Mouse (Mus musculus) heart, embryonic 14.5 days (tissue): ENCODE results near the gene Robo1. TPM values are rescaled to one million over a fixed set of nuclear protein-coding genes. Genes with fewer than 3 reads are reported as not detected.

ENCODE experiments used
- ATAC-seq: fragments of 200-750 bp; cut with Nextera tagmentation; 2 replicates; pipeline ENCODE4 v1.8.0; 2017; ENCODE audit warnings: low read depth, moderate TSS enrichment; ENCODE audit not compliant: insufficient number of reproducible peaks, insufficient read depth, low FRiP score
- H3K27ac ChIP-seq, 2 experiments: fragments of 200-500 bp in 1 of 2; fragments of 300-500 bp in 1 of 2; sonication (generic) in 1 of 2; replicated peaks in 1 of 2; 2 replicates each; pipeline ENCODE4 v1.5.1; 2012 to 2014; ENCODE audit warnings: low read depth in 2 of 2, low read length in 2 of 2, control low read depth in 1 of 2, mild to moderate bottlenecking in 1 of 2, mixed read lengths in 1 of 2; ENCODE audit not compliant: control insufficient read depth in 1 of 2, insufficient read depth in 1 of 2
- H3K27me3 ChIP-seq: fragments of 300-500 bp; sonication (generic); 2 replicates; pipeline ENCODE4 v1.6.1; 2014; ENCODE audit warnings: mild to moderate bottlenecking, low read length, control low read depth; ENCODE audit not compliant: control insufficient read depth, insufficient read depth
- H3K36me3 ChIP-seq: fragments of 300-500 bp; sonication (generic); 2 replicates; pipeline ENCODE4 v1.6.1; 2014; ENCODE audit warnings: mild to moderate bottlenecking, control low read depth, low read length, mixed read lengths; ENCODE audit not compliant: control insufficient read depth, insufficient read depth
- H3K4me1 ChIP-seq, 2 experiments: fragments of 200-500 bp in 1 of 2; fragments of 300-500 bp in 1 of 2; sonication (generic) in 1 of 2; 2 replicates each; pipeline ENCODE4 v1.6.1; 2012 to 2014; ENCODE audit warnings: low read length in 2 of 2, control low read depth in 1 of 2, mixed read lengths in 1 of 2; ENCODE audit not compliant: control insufficient read depth in 2 of 2, insufficient read depth in 2 of 2
- H3K4me2 ChIP-seq: fragments of 300-500 bp; sonication (generic); 2 replicates; pipeline ENCODE4 v1.6.1; 2014; ENCODE audit warnings: mild to moderate bottlenecking, low read length
- H3K4me3 ChIP-seq, 2 experiments: fragments of 200-500 bp in 1 of 2; fragments of 300-500 bp in 1 of 2; sonication (generic) in 1 of 2; 2 replicates each; pipeline ENCODE4 v1.5.1; 2012 to 2014; ENCODE audit warnings: low read length in 2 of 2, mild to moderate bottlenecking in 2 of 2, control low read depth in 1 of 2, low read depth in 1 of 2, moderate library complexity in 1 of 2; ENCODE audit not compliant: control insufficient read depth in 1 of 2, insufficient read depth in 1 of 2
- H3K9ac ChIP-seq: fragments of 300-500 bp; sonication (generic); 2 replicates; pipeline ENCODE4 v1.6.1; 2014; ENCODE audit warnings: mild to moderate bottlenecking, low read length
- H3K9me3 ChIP-seq: fragments of 300-500 bp; sonication (generic); 2 replicates; pipeline ENCODE4 v1.6.1; 2016; ENCODE audit warnings: low read length, control low read depth; ENCODE audit not compliant: control insufficient read depth
- WGBS: fragments of 180-500 bp; shearing (Covaris S2); extraction: QIAGEN DNeasy Blood & Tissue Kit; methylation state at CpG from one replicate; pipeline ENCODE4 v1.1.7; 2014; 5-methylcytosine and 5-hydroxymethylcytosine counted together
- polyA plus RNA-seq: library from polyadenylated mRNA; unstranded; fragments of >200 nt; fragmentation: Nextera tagmentation; extraction: Ambion mirVana; gene quantifications from 2 replicates; pipeline ENCODE4 v1.2.1, GENCODE M21; 2014

Gene Robo1
- polyA plus RNA-seq, 1 experiment from 2014 or later, result 14.9 TPM

- no peak for ATAC-seq
- Histone ChIP-seq H3K27me3 (no peaks in the 10 kb centered on the region), H3K4me1 (0 out of 4 replicates have a peak, but pooled peaks cover 0 to 2% of the 10 kb centered on the region in 2 experiments), H3K4me3 (no peak overlapping the region), H3K9me3 (no peaks in the 10 kb centered on the region), H3K27ac (no peak overlapping the region), H3K9ac (no peak overlapping the region), H3K4me2 (no peak overlapping the region), H3K36me3 (no peaks in the 10 kb centered on the region)
- 92% methylated on average over 2 of the region's 2 CpGs for WGBS
These were observed 526.2 kb downstream of the Robo1 start for GRCm38 (mm10) chr16:72834266-72834665.

- ATAC-seq, result no peak
- WGBS, result 89% methylated on average over 1 of the region's 1 CpGs
- Histone ChIP-seq H3K9me3 (no peaks in the 10 kb centered on the region), H3K27me3 (no peaks in the 10 kb centered on the region), H3K4me1 (0 out of 4 replicates have a peak, but pooled peaks cover 0 to 2% of the 10 kb centered on the region in 2 experiments), H3K27ac (no peak overlapping the region), H3K4me2 (no peak overlapping the region), H3K9ac (no peak overlapping the region), H3K36me3 (no peaks in the 10 kb centered on the region), H3K4me3 (no peak overlapping the region)
These were observed 530.9 kb downstream of the Robo1 start for GRCm38 (mm10) chr16:72839031-72839430.

- Histone ChIP-seq H3K9ac (no peak overlapping the region), H3K27me3 (no peaks in the 10 kb centered on the region), H3K36me3 (no peaks in the 10 kb centered on the region), H3K4me3 (no peak overlapping the region), H3K9me3 (no peaks in the 10 kb centered on the region), H3K4me2 (no peak overlapping the region), H3K4me1 (0 out of 4 replicates have a peak, but pooled peaks cover 0 to 2% of the 10 kb centered on the region in 2 experiments), H3K27ac (no peak overlapping the region)
- no peak for ATAC-seq
- 75% methylated on average over 9 of the region's 9 CpGs for WGBS
These were observed 533.0 kb downstream of the Robo1 start for GRCm38 (mm10) chr16:72841066-72841465.

- H3K9ac ChIP-seq, result no peak overlapping the region
- 83% methylated on average over 9 of the region's 9 CpGs for WGBS
- no peak overlapping the region for H3K4me2 ChIP-seq
- H3K36me3 ChIP-seq, result no peaks in the 10 kb centered on the region
- H3K9me3 ChIP-seq, result no peaks in the 10 kb centered on the region
- ATAC-seq, result no peak
- H3K27me3 ChIP-seq, result no peaks in the 10 kb centered on the region
- H3K4me3 ChIP-seq, result no peak overlapping the region
- H3K27ac ChIP-seq, result no peak overlapping the region
- no peaks in the 10 kb centered on the region for H3K4me1 ChIP-seq
These were observed 546.0 kb downstream of the Robo1 start for GRCm38 (mm10) chr16:72854101-72854500.

- Histone ChIP-seq H3K4me1 (no peaks in the 10 kb centered on the region), H3K4me3 (no peak overlapping the region), H3K4me2 (no peak overlapping the region), H3K9me3 (no peaks in the 10 kb centered on the region), H3K27ac (no peak overlapping the region), H3K9ac (no peak overlapping the region), H3K27me3 (no peaks in the 10 kb centered on the region), H3K36me3 (no peaks in the 10 kb centered on the region)
- ATAC-seq, result no peak
- 83% methylated on average over 5 of the region's 5 CpGs for WGBS
These were observed 546.9 kb downstream of the Robo1 start for GRCm38 (mm10) chr16:72854809-72855503.

GRCm38 (mm10) chr16:72861707-72862277 lies 553.7 kb downstream of the Robo1 start:
- Histone ChIP-seq H3K27me3 (no peaks in the 10 kb centered on the region), H3K36me3 (no peaks in the 10 kb centered on the region), H3K9me3 (no peaks in the 10 kb centered on the region), H3K4me1 (peaks cover 0 to 5% of the 10 kb centered on the region in 2 experiments; a peak in 1 of 4 replicates), H3K4me3 (no peak overlapping the region), H3K4me2 (no peak overlapping the region), H3K9ac (no peak overlapping the region), H3K27ac (no peak overlapping the region)
- no peak for ATAC-seq
- 86% methylated on average over 7 of the region's 7 CpGs for WGBS

GRCm38 (mm10) chr16:72866011-72866410 lies 557.9 kb downstream of the Robo1 start:
- peaks cover 0 to 5% of the 10 kb centered on the region in 2 experiments; a peak in 1 of 4 replicates for H3K4me1 ChIP-seq
- 33% methylated on average over 4 of the region's 4 CpGs for WGBS
- no peak overlapping the region for H3K9ac ChIP-seq
- H3K27me3 ChIP-seq, result no peaks in the 10 kb centered on the region
- H3K4me2 ChIP-seq, result no peak overlapping the region
- H3K4me3 ChIP-seq, result no peak overlapping the region
- H3K27ac ChIP-seq, result no peak overlapping the region
- no peaks in the 10 kb centered on the region for H3K9me3 ChIP-seq
- no peak for ATAC-seq
- no peaks in the 10 kb centered on the region for H3K36me3 ChIP-seq
